Mouse (Mus musculus) embryonic fibroblast, embryonic 13.5 days (primary cell): ENCODE results near the gene Gm6377.

Experiments
- CTCF ChIP-seq: IDR thresholded peaks from 2 replicates; pipeline ENCODE4 v1.5.1; 2011; ENCODE audit warnings: mild to moderate bottlenecking, control low read depth, low read length, moderate library complexity, borderline replicate concordance; ENCODE audit not compliant: insufficient read depth
- POLR2A ChIP-seq: IDR thresholded peaks from 2 replicates; pipeline ENCODE4 v1.6.1; 2011; ENCODE audit warnings: low read depth, mild to moderate bottlenecking, control low read depth, low read length, moderate library complexity

DNA sequence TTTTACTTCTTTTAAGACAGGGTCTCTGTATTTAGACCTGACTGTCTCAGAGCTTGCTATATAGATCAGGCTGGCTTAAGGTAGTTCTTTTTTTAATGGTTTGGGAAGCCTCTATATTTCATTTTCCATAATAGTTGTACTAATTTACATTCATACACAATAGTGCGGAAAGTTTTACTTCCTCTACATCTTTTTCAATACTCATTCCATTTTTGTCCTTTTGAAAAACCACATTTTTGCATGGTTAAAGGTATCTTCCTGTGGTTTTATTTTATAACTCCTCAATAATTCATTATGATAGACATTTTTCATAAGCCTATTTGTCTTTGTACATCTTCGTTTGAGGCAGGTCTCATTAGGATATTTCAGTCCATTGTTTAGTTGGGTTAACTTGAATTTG lies 45.3 kb upstream of the Gm6377 start:
- no peak for TF ChIP-seq POLR2A
- no peak for TF ChIP-seq CTCF
